Mouse (Mus musculus): ENCODE measurements at regions not wholly inside any gene's neighbourhood (a gene's known extent, or its start where the extent isn't known, plus 50 kb on each side); places are given as distances from the start of the nearest gene placed in this dataset.

DNA sequence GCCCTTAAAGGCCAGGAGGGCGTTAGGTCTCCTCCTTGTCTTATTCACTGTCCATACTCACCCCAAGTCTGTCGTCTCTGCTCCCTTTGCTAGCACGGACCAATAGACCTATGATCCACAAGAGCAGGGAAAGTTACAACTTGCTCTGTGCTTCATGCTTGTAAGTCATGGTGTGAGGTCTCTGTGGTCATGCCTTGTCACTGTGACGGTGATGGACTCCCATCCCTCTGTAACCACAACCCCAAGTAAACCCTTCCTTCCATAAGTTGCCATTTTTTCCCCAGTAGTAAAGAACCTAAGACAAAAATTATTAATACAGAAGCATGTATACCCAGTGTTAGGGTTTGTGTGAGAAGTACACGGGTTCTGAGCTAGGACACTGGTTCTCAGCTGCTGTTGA, 104.6 kb upstream of the Satb1 start:
- no peaks in the 10 kb centered on the region for H3K4me1 ChIP-seq (ENCODE audit: control insufficient read depth, insufficient read depth, low read length)
- no peak overlapping the region for H3K4me2 ChIP-seq (ENCODE audit: low read depth, low read length)
- H3K36me3 ChIP-seq (ENCODE audit: control insufficient read depth, insufficient read depth, low read length), result no peaks in the 10 kb centered on the region
- H3K4me3 ChIP-seq (replicated peaks; ENCODE audit: low read length), result no peak overlapping the region
- H3K9ac ChIP-seq (ENCODE audit: low read length), result no peak overlapping the region
- ATAC-seq (ENCODE audit: insufficient read depth, low FRiP score), result no peak
- H3K27me3 ChIP-seq (ENCODE audit: control insufficient read depth, insufficient read depth, low read length), result no peaks in the 10 kb centered on the region
- H3K27ac ChIP-seq (ENCODE audit: low read length), result no peak overlapping the region
- 74% methylated on average over 5 of the region's 5 CpGs for WGBS
- no peaks in the 10 kb centered on the region for H3K9me3 ChIP-seq (replicated peaks; ENCODE audit: control insufficient read depth, low read length)

DNA sequence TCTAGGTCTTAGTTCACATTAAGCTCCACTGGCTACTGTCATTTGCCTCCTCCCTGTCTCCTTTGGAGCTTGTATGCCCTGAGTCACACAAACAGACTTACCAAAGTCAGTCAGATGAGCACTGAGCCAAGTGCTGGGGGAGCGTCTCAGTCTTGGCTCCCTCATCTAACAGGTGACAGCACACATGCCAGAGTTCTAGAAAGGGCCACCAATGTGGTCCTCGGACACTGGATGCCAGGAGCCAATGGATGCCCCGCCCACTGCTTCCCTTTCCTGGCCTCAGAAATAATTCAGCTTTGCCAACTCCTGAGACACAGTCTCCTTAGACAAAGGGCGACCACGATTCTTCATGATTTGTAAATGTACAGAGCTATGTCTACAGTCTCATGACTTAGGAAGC, 103.0 kb upstream of the Satb1 start:
- no peaks in the 10 kb centered on the region for H3K36me3 ChIP-seq (ENCODE audit: control insufficient read depth, insufficient read depth, low read length)
- H3K4me2 ChIP-seq (ENCODE audit: low read depth, low read length), result no peak overlapping the region
- no peak overlapping the region for H3K4me3 ChIP-seq (replicated peaks; ENCODE audit: low read length)
- ATAC-seq (ENCODE audit: insufficient read depth, low FRiP score), result no peak
- WGBS, result 73% methylated on average over 5 of the region's 5 CpGs
- H3K4me1 ChIP-seq (ENCODE audit: control insufficient read depth, insufficient read depth, low read length), result no peaks in the 10 kb centered on the region
- H3K27ac ChIP-seq (ENCODE audit: low read length), result no peak overlapping the region
- no peak overlapping the region for H3K9ac ChIP-seq (ENCODE audit: low read length)
- H3K9me3 ChIP-seq (replicated peaks; ENCODE audit: control insufficient read depth, low read length), result no peaks in the 10 kb centered on the region
- no peaks in the 10 kb centered on the region for H3K27me3 ChIP-seq (ENCODE audit: control insufficient read depth, insufficient read depth, low read length)

DNA sequence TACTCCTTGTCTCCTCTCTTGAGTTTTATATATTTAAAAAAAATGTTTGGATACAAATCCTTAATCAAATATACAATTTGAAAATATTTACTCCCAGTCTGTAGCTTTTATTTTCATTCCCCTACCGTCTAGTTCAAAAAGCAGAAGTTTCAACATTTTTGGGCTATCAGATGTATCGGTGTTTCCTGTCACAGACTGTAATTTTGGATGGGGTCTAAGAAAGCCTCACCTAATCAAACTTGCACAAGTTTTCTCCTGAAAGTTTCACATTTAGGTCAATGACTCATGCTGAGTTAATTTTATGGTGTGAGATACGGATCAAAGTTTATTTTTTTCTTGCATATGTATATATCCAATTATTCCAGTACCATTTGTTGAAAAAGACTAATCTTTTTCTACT, 93.3 kb upstream of the Satb1 start:
- H3K4me1 ChIP-seq (ENCODE audit: control insufficient read depth, insufficient read depth, low read length), result no peaks in the 10 kb centered on the region
- no peaks in the 10 kb centered on the region for H3K36me3 ChIP-seq (ENCODE audit: control insufficient read depth, insufficient read depth, low read length)
- WGBS, result 65% methylated on average over 3 of the region's 3 CpGs
- H3K4me2 ChIP-seq (ENCODE audit: low read depth, low read length), result no peak overlapping the region
- no peaks in the 10 kb centered on the region for H3K27me3 ChIP-seq (ENCODE audit: control insufficient read depth, insufficient read depth, low read length)
- H3K9me3 ChIP-seq (replicated peaks; ENCODE audit: control insufficient read depth, low read length), result no peaks in the 10 kb centered on the region
- ATAC-seq (ENCODE audit: insufficient read depth, low FRiP score), result no peak
- H3K27ac ChIP-seq (ENCODE audit: low read length), result no peak overlapping the region
- no peak overlapping the region for H3K9ac ChIP-seq (ENCODE audit: low read length)
- no peak overlapping the region for H3K4me3 ChIP-seq (replicated peaks; ENCODE audit: low read length)

DNA sequence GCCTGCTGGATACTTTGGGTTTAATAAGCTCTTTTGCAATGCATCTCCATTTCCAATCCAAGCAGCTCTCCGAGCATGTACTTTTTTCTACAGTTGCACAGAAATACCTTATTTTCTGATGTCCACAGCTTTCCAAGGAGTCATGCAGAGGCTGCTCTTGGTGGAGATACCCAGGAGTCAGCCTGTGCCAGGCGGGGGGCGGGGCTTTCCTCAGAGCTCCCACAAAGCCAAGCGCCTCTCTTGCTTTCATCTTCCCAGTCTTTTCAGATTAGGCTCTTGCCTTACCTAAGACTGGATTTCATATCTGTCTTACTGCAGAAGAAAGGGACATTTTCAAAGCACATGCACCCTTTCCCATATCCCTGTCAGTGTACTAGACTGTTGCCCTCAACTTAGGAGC, 73.9 kb upstream of the Satb1 start:
- ATAC-seq (ENCODE audit: insufficient read depth, low FRiP score), result no peak
- 75% methylated on average over 4 of the region's 4 CpGs for WGBS
- Histone ChIP-seq H3K9ac (ENCODE audit: low read length) (no peak overlapping the region), H3K27me3 (ENCODE audit: control insufficient read depth, insufficient read depth, low read length) (no peaks in the 10 kb centered on the region), H3K9me3 (replicated peaks; ENCODE audit: control insufficient read depth, low read length) (no peaks in the 10 kb centered on the region), H3K36me3 (ENCODE audit: control insufficient read depth, insufficient read depth, low read length) (no peaks in the 10 kb centered on the region), H3K4me1 (ENCODE audit: control insufficient read depth, insufficient read depth, low read length) (no peaks in the 10 kb centered on the region), H3K4me3 (replicated peaks; ENCODE audit: low read length) (no peak overlapping the region), H3K4me2 (ENCODE audit: low read depth, low read length) (no peak overlapping the region), H3K27ac (ENCODE audit: low read length) (no peak overlapping the region)

DNA sequence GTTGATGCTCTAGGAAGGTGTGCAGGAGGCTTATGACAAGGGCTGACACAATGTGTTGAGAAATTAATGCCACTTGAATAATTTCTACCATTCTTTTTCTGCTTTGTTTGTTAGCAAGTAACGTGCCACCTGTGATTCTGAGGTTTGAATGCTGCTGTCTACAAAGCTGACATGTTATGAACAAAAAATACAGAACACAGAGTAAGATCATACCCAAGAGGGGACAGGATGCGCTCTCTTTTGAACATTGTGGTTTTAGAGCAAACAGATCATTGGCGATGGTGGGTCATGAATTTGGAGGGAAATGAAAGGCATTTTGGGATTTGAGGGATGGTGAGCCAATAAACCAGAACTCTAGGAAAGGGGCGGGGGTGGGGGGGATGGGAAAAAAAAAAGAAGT, 73.3 kb upstream of the Satb1 start:
- H3K4me1 ChIP-seq (ENCODE audit: control insufficient read depth, insufficient read depth, low read length), result no peaks in the 10 kb centered on the region
- no peak overlapping the region for H3K9ac ChIP-seq (ENCODE audit: low read length)
- no peak overlapping the region for H3K4me2 ChIP-seq (ENCODE audit: low read depth, low read length)
- no peak for ATAC-seq (ENCODE audit: insufficient read depth, low FRiP score)
- no peak overlapping the region for H3K27ac ChIP-seq (ENCODE audit: low read length)
- H3K27me3 ChIP-seq (ENCODE audit: control insufficient read depth, insufficient read depth, low read length), result no peaks in the 10 kb centered on the region
- H3K36me3 ChIP-seq (ENCODE audit: control insufficient read depth, insufficient read depth, low read length), result no peaks in the 10 kb centered on the region
- H3K9me3 ChIP-seq (replicated peaks; ENCODE audit: control insufficient read depth, low read length), result no peaks in the 10 kb centered on the region
- no peak overlapping the region for H3K4me3 ChIP-seq (replicated peaks; ENCODE audit: low read length)
- 73% methylated on average over 4 of the region's 4 CpGs for WGBS

DNA sequence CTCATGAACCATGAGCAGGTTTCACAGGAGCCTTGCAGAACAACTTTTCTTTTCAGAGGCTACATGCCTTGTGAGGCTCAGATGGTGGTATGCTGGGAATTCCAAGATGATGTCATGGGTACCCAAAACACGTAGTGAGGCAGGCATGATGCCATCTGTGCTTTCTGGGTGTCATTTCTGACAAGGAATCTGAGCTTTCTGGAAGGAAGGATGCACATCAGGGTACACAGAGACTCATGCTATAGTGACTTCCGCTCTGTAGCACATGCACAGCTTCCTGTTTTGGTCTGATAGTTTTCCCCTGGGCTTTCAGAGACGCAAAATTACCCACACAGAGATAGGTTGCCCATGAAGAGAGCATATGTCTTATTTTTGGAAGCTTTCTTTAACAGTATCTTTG, 70.8 kb upstream of the Satb1 start:
- 62% methylated on average over 3 of the region's 3 CpGs for WGBS
- no peak overlapping the region for H3K9ac ChIP-seq (ENCODE audit: low read length)

DNA sequence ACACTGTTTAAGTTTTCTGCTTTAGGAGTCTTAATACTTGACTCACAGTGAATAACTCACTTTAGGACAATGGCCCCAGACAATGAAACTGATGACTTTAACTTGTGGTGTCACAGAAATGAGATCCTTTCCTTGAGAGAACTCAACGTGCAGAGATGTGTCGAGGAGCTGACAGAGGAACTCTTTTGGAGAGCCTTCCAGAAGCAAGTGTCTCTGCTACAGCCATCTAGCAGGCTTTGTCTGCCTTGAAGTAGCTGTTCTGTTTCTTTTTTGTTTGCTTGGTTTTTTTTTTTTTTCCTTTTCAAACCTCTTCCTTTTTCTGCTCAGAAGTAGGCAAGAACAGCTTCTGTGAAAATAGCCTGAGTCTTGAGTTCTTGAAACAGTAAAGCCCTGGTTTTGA, 66.3 kb upstream of the Satb1 start:
- Histone ChIP-seq H3K4me3 (replicated peaks; ENCODE audit: low read length) (no peak overlapping the region), H3K4me1 (ENCODE audit: control insufficient read depth, insufficient read depth, low read length) (no peaks in the 10 kb centered on the region), H3K9ac (ENCODE audit: low read length) (no peak overlapping the region), H3K36me3 (ENCODE audit: control insufficient read depth, insufficient read depth, low read length) (no peaks in the 10 kb centered on the region), H3K27ac (ENCODE audit: low read length) (no peak overlapping the region), H3K27me3 (ENCODE audit: control insufficient read depth, insufficient read depth, low read length) (no peaks in the 10 kb centered on the region), H3K4me2 (ENCODE audit: low read depth, low read length) (no peak overlapping the region), H3K9me3 (replicated peaks; ENCODE audit: control insufficient read depth, low read length) (no peaks in the 10 kb centered on the region)
- no peak for ATAC-seq (ENCODE audit: insufficient read depth, low FRiP score)
- WGBS, result 69% methylated on average over 2 of the region's 2 CpGs

More for the DNA sequence above, 70.8 kb upstream of the Satb1 start:
- no peaks in the 10 kb centered on the region for H3K9me3 ChIP-seq (replicated peaks; ENCODE audit: control insufficient read depth, low read length)
- H3K4me3 ChIP-seq (replicated peaks; ENCODE audit: low read length), result no peak overlapping the region
- ATAC-seq (ENCODE audit: insufficient read depth, low FRiP score), result no peak
- H3K27me3 ChIP-seq (ENCODE audit: control insufficient read depth, insufficient read depth, low read length), result no peaks in the 10 kb centered on the region
- H3K4me2 ChIP-seq (ENCODE audit: low read depth, low read length), result no peak overlapping the region
- H3K27ac ChIP-seq (ENCODE audit: low read length), result no peak overlapping the region
- no peaks in the 10 kb centered on the region for H3K4me1 ChIP-seq (ENCODE audit: control insufficient read depth, insufficient read depth, low read length)
- H3K36me3 ChIP-seq (ENCODE audit: control insufficient read depth, insufficient read depth, low read length), result no peaks in the 10 kb centered on the region

DNA sequence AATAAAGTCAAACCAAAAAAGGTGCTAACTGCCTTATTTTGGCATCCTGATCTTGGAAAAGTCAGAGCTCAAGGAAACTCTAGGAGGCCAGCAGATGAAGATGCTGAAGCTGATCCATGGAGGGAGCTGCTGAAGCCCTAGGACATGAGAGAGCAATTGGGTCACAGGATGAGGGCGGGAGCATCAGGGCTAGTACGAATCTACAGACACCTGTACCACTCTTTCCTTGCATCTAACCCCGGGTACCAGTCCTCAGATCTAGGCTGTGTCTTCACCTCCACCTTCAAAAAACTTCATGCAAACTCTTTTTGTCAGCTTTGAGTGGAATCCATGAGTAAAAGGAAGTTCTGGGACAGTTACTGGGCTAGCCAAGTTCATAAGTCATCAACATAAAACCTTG, 63.1 kb upstream of the Satb1 start:
- no peaks in the 10 kb centered on the region for H3K27me3 ChIP-seq (ENCODE audit: control insufficient read depth, insufficient read depth, low read length)
- H3K27ac ChIP-seq (ENCODE audit: low read length), result no peak overlapping the region
- 88% methylated on average over 3 of the region's 3 CpGs for WGBS
- ATAC-seq (ENCODE audit: insufficient read depth, low FRiP score), result no peak
- no peak overlapping the region for H3K9ac ChIP-seq (ENCODE audit: low read length)
- H3K9me3 ChIP-seq (replicated peaks; ENCODE audit: control insufficient read depth, low read length), result no peaks in the 10 kb centered on the region
- H3K36me3 ChIP-seq (ENCODE audit: control insufficient read depth, insufficient read depth, low read length), result no peaks in the 10 kb centered on the region
- H3K4me2 ChIP-seq (ENCODE audit: low read depth, low read length), result no peak overlapping the region
- no peaks in the 10 kb centered on the region for H3K4me1 ChIP-seq (ENCODE audit: control insufficient read depth, insufficient read depth, low read length)
- no peak overlapping the region for H3K4me3 ChIP-seq (replicated peaks; ENCODE audit: low read length)

DNA sequence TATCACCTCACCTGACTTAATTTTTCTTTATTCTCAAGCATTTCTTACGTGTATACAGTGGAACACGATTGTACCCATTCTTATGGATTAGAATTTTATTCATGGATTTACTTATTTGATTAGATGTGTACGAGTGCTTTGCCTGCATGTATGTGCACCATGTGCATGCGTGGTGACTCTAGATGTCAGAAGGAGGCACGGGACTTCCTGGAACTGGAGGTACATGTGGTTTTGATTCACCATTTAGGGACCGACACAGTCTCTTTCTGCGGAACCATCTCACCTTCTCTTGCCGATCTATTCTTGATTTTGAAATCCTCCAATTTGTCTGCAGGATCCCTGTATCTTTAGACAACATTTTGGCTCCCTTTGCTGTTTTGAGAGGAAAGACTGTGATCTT, 61.2 kb upstream of the Satb1 start:
- Histone ChIP-seq H3K4me1 (ENCODE audit: control insufficient read depth, insufficient read depth, low read length) (no peaks in the 10 kb centered on the region), H3K27ac (ENCODE audit: low read length) (no peak overlapping the region), H3K36me3 (ENCODE audit: control insufficient read depth, insufficient read depth, low read length) (no peaks in the 10 kb centered on the region), H3K9me3 (replicated peaks; ENCODE audit: control insufficient read depth, low read length) (no peaks in the 10 kb centered on the region), H3K9ac (ENCODE audit: low read length) (no peak overlapping the region), H3K27me3 (ENCODE audit: control insufficient read depth, insufficient read depth, low read length) (no peaks in the 10 kb centered on the region), H3K4me2 (ENCODE audit: low read depth, low read length) (no peak overlapping the region), H3K4me3 (replicated peaks; ENCODE audit: low read length) (no peak overlapping the region)
- WGBS, result 90% methylated on average over 8 of the region's 8 CpGs
- no peak for ATAC-seq (ENCODE audit: insufficient read depth, low FRiP score)

DNA sequence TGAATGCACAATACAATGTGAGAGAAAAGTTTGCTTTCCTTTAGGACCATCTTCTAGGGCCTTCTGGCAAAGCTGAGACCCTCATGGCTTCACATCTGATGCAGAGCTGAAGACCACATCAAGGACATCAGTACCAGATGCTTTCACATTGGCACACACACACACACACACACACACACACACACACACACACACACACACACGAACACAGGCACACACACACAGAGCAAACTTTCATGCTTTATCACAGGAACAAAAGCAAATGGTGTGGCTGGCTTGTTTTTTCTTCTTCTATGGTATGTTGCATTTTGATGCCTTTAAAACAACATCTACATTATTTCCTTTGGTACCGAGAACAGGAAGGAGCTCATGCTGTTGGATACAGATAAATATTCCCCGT, 59.8 kb upstream of the Satb1 start:
- Histone ChIP-seq H3K27ac (ENCODE audit: low read length) (no peak overlapping the region), H3K4me2 (ENCODE audit: low read depth, low read length) (no peak overlapping the region), H3K9ac (ENCODE audit: low read length) (no peak overlapping the region), H3K36me3 (ENCODE audit: control insufficient read depth, insufficient read depth, low read length) (no peaks in the 10 kb centered on the region), H3K9me3 (replicated peaks; ENCODE audit: control insufficient read depth, low read length) (0 out of 2 replicates have a peak, but pooled peaks cover 2% of the 10 kb centered on the region), H3K27me3 (ENCODE audit: control insufficient read depth, insufficient read depth, low read length) (no peaks in the 10 kb centered on the region), H3K4me1 (ENCODE audit: control insufficient read depth, insufficient read depth, low read length) (no peaks in the 10 kb centered on the region), H3K4me3 (replicated peaks; ENCODE audit: low read length) (no peak overlapping the region)
- no peak for ATAC-seq (ENCODE audit: insufficient read depth, low FRiP score)
- WGBS, result 70% methylated on average over 3 of the region's 3 CpGs

Measured in stomach, embryonic 16.5 days (tissue).